Mouse (Mus musculus) right cerebral cortex, postnatal 14 days (tissue): ENCODE data around the gene Diaph3.

Source experiments
- DNase-seq: peaks from one replicate; pipeline ENCODE4 v3.0.0; 2022

Diaph3 gene

GRCm38 (mm10) chr14:86837642-86838041 lies 303.4 kb downstream of the Diaph3 start:
- DNase-seq: no peak

GRCm38 (mm10) chr14:86834851-86835250 lies 306.2 kb downstream of the Diaph3 start:
- DNase-seq: no peak

- no peak for DNase-seq
These were observed 306.8 kb downstream of the Diaph3 start for GRCm38 (mm10) chr14:86834269-86834668.

- no peak for DNase-seq
These were observed 308.0 kb downstream of the Diaph3 start for GRCm38 (mm10) chr14:86833003-86833402.

GRCm38 (mm10) chr14:86816246-86816645 lies 324.8 kb downstream of the Diaph3 start:
- DNase-seq: no peak

- no peak for DNase-seq
These were observed 352.0 kb downstream of the Diaph3 start for GRCm38 (mm10) chr14:86788880-86789641.

- no peak for DNase-seq
These were observed 354.2 kb downstream of the Diaph3 start for GRCm38 (mm10) chr14:86786866-86787265.

GRCm38 (mm10) chr14:86781553-86782273 lies 359.3 kb downstream of the Diaph3 start:
- DNase-seq: no peak

GRCm38 (mm10) chr14:86773311-86773710 lies 367.7 kb downstream of the Diaph3 start:
- no peak for DNase-seq

- no peak for DNase-seq
These were observed 368.6 kb downstream of the Diaph3 start for GRCm38 (mm10) chr14:86772176-86773150.

GRCm38 (mm10) chr14:86764286-86764685 lies 376.7 kb downstream of the Diaph3 start:
- DNase-seq: no peak

- no peak for DNase-seq
These were observed 383.2 kb downstream of the Diaph3 start for GRCm38 (mm10) chr14:86757604-86758520.

GRCm38 (mm10) chr14:86757132-86757531 lies 383.9 kb downstream of the Diaph3 start:
- DNase-seq: no peak

- no peak for DNase-seq
These were observed 390.7 kb downstream of the Diaph3 start for GRCm38 (mm10) chr14:86750351-86750750.

- no peak for DNase-seq
These were observed 391.6 kb downstream of the Diaph3 start for GRCm38 (mm10) chr14:86749425-86749824.

- DNase-seq: peak; percentile 51
These were observed 392.2 kb downstream of the Diaph3 start for GRCm38 (mm10) chr14:86748876-86749275.

- DNase-seq: no peak
These were observed 396.5 kb downstream of the Diaph3 start for GRCm38 (mm10) chr14:86744523-86744922.

- no peak for DNase-seq
These were observed 399.0 kb downstream of the Diaph3 start for GRCm38 (mm10) chr14:86741855-86742531.

- DNase-seq: no peak
These were observed 402.1 kb downstream of the Diaph3 start for GRCm38 (mm10) chr14:86738916-86739315.

- no peak for DNase-seq
These were observed 404.4 kb downstream of the Diaph3 start for GRCm38 (mm10) chr14:86736646-86737045.

GRCm38 (mm10) chr14:86731300-86731699 lies 409.7 kb downstream of the Diaph3 start:
- DNase-seq: no peak
